Mouse (Mus musculus) urinary bladder, postnatal 0 days (tissue): ENCODE results near the gene Olfr1362. TPM values are rescaled to one million over a fixed set of nuclear protein-coding genes. Genes with fewer than 3 reads are reported as not detected.

Experiments
- polyA plus RNA-seq: library from polyadenylated mRNA; unstranded; fragments of >200 nt; fragmentation: Nextera tagmentation; extraction: Ambion mirVana; gene quantifications from 2 replicates; pipeline ENCODE4 v1.2.1, GENCODE M21; 2015

The Olfr1362 gene
- not detected in 2 replicates for polyA plus RNA-seq

DNA sequence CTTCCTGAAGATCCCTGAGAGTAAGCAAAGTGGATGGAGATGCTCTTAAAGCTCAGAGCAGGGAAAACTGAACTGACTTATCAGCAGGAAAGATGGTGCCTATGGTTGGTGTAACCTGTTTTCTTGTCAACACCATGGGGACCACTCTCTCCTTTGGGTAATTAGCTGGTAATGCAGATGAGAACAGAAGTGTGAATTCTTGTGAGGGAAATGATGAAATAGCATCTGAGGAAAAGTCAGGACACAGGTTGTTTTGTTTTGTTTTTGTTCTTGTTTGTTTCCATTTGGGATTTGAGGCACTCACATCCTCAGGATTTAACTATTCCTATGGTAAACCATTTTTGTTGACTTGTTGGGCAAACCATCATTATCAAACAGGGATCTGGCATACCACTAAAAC is at the start of gene Olfr1362:
Olfr1362 (minus strand) TSS at position 101 of the 400 bp plus-strand sequence.

DNA sequence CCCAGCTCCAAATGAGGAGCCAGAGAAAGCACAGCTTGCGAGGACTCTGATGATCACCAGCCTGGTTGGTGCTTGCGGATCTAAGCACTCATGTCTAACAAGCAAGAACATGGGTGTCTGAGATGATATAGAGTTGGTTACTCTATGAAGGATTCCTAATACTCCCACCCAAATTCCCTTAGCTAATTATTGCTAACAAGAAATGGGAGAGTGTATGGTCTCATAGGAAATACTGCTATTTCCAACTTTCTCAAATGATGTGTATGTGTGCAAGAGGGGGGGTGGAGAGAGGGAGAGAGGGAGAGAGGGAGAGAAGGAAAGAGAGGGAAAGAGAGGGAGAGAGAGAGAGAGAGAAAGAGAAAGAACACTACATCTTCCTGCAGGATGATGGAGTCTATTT is 49.5 kb upstream of the Olfr1362 start, which contains the start of gene Olfr1361:
Olfr1361 (minus strand) TSS at position 101 of the 400 bp plus-strand sequence.

DNA sequence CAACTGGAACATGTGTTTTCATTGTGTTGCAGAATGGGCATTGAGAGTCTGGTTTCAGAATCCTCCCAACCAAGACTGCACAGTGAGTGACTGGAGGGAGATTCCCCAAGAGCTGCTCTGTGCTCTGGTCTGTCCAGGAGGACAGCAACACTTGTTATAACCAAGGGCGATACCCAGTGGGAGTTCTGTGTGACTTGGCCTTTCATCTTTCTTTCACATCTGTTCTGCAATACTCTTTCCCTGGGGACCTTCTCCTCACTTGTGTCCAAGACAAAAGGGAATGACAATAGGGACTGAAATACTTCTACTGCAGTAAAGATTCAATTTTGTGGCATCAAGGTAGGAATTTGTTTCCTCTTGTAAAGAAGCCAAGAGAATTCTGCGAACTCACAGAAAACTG is 28.6 kb upstream of the Olfr1362 start, which contains the start of gene Olfr11:
Olfr11 (minus strand) TSS at position 101 of the 400 bp plus-strand sequence.

DNA sequence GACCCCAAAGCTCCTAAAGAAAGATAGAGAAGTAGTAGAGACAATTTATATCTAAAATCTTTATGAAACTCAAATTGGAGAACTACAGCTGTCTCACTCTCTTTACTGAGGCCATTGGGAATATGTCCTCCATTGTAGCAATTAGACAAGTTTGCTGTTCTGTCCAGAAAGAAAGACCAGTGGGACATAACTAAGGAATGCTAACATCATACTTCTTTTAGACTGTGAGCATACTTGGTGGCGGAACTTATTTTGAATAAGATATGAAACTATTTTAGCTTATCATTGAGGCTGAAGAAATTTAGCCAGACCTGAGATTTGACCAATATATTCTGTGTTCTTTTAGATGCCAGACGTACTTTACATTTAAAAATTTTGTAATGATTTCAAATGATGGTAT is 32.2 kb downstream of the Olfr1362 start, which contains the start of gene Olfr1364:
Olfr1364 (minus strand) TSS at position 101 of the 400 bp plus-strand sequence.

Other genes with a start within 250 kb of the Olfr1362 start
- gene Zkscan3, start 211.3 kb downstream of the Olfr1362 start, polyA plus RNA-seq = 33.7 and 34.0 TPM in 2 replicates
- gene Pgbd1, start 173.0 kb downstream of the Olfr1362 start, polyA plus RNA-seq = 0.63 and 0.66 TPM in 2 replicates
- gene Zscan26, start 160.3 kb downstream of the Olfr1362 start, polyA plus RNA-seq = 19.5 and 20.3 TPM in 2 replicates
- gene Nkapl, start 145.5 kb downstream of the Olfr1362 start, polyA plus RNA-seq = 2.1 TPM in 2 replicates
- gene Zkscan4, start 135.1 kb downstream of the Olfr1362 start, polyA plus RNA-seq = 1.2 and 2.0 TPM in 2 replicates
- not detected in 2 replicates for gene Gm10065, start 134.6 kb downstream of the Olfr1362 start, polyA plus RNA-seq
- 0.33 and 0.37 TPM in 2 replicates for gene AK157302, start 118.8 kb downstream of the Olfr1362 start, polyA plus RNA-seq
- gene Gm11273, start 112.6 kb downstream of the Olfr1362 start, polyA plus RNA-seq = 9.9 and 11.1 TPM in 2 replicates
- 2.0 and 2.8 TPM in 2 replicates for gene Zkscan8, start 82.9 kb downstream of the Olfr1362 start, polyA plus RNA-seq
- 0.13 TPM in 1 of 2 replicates, not detected in the other for gene Olfr1366, start 71.2 kb downstream of the Olfr1362 start, polyA plus RNA-seq
- gene Olfr1535, start 54.1 kb downstream of the Olfr1362 start, polyA plus RNA-seq = not detected in 2 replicates
- gene Olfr1364, start 32.3 kb downstream of the Olfr1362 start, polyA plus RNA-seq = not detected in 2 replicates
- gene Olfr11, start 28.5 kb upstream of the Olfr1362 start, polyA plus RNA-seq = not detected in 2 replicates
- not detected in 2 replicates for gene Olfr1361, start 49.4 kb upstream of the Olfr1362 start, polyA plus RNA-seq
- not detected in 2 replicates for gene Olfr1360, start 63.4 kb upstream of the Olfr1362 start, polyA plus RNA-seq
- not detected in 2 replicates for gene Olfr1359, start 84.1 kb upstream of the Olfr1362 start, polyA plus RNA-seq
- gene Hist1h2bl, start 102.1 kb upstream of the Olfr1362 start, polyA plus RNA-seq = 1.2 TPM in 1 of 2 replicates, not detected in the other
- 3.3 and 6.2 TPM in 2 replicates for gene Hist1h2ai, start 102.4 kb upstream of the Olfr1362 start, polyA plus RNA-seq
- gene Hist1h3h, start 103.6 kb upstream of the Olfr1362 start, polyA plus RNA-seq = 1.3 and 3.8 TPM in 2 replicates
- gene Hist1h2bm, start 108.0 kb upstream of the Olfr1362 start, polyA plus RNA-seq = 0.61 and 1.5 TPM in 2 replicates
- gene Hist1h4j, start 121.0 kb upstream of the Olfr1362 start, polyA plus RNA-seq = 0.85 and 1.5 TPM in 2 replicates
- 1.3 and 2.3 TPM in 2 replicates for gene Hist1h4k, start 136.5 kb upstream of the Olfr1362 start, polyA plus RNA-seq
- 7.2 and 7.5 TPM in 2 replicates for gene Hist1h2ak, start 139.8 kb upstream of the Olfr1362 start, polyA plus RNA-seq
- 1.3 TPM in 1 of 2 replicates, not detected in the other for gene Hist1h2bn, start 140.1 kb upstream of the Olfr1362 start, polyA plus RNA-seq
- 4.7 and 7.0 TPM in 2 replicates for gene Hist1h1b, start 166.6 kb upstream of the Olfr1362 start, polyA plus RNA-seq
- 17.8 and 25.6 TPM in 2 replicates for gene Hist1h3i, start 169.3 kb upstream of the Olfr1362 start, polyA plus RNA-seq
- gene Hist1h2an, start 173.2 kb upstream of the Olfr1362 start, polyA plus RNA-seq = 1.5 and 4.1 TPM in 2 replicates
- gene Hist1h2bp, start 173.4 kb upstream of the Olfr1362 start, polyA plus RNA-seq = 0.54 TPM in 1 of 2 replicates, not detected in the other
- gene Hist1h2bq, start 196.2 kb upstream of the Olfr1362 start, polyA plus RNA-seq = 3.9 and 5.8 TPM in 2 replicates
- gene Hist1h2ao, start 196.4 kb upstream of the Olfr1362 start, polyA plus RNA-seq = 3.7 TPM in 1 of 2 replicates, not detected in the other
- not detected in 2 replicates for gene Hist1h4m, start 197.7 kb upstream of the Olfr1362 start, polyA plus RNA-seq
- gene Hist1h4n, start 218.2 kb upstream of the Olfr1362 start, polyA plus RNA-seq = 8.8 and 12.8 TPM in 2 replicates
- gene Hist1h2ap, start 219.5 kb upstream of the Olfr1362 start, polyA plus RNA-seq = 721 and 1,071 TPM in 2 replicates
- gene Hist1h2br, start 219.7 kb upstream of the Olfr1362 start, polyA plus RNA-seq = 3.3 and 6.2 TPM in 2 replicates